Mouse (Mus musculus): ENCODE data around the gene Mdm1. TPM values are rescaled to one million over a fixed set of nuclear protein-coding genes. Genes with fewer than 3 reads are reported as not detected.
A peak's percentile ranks its signal among the peaks of the same experiment; 100 is the strongest.

Gene Mdm1
- total RNA-seq, 2 experiments from 2014 or later: 13.2 to 15.2 TPM

DNA sequence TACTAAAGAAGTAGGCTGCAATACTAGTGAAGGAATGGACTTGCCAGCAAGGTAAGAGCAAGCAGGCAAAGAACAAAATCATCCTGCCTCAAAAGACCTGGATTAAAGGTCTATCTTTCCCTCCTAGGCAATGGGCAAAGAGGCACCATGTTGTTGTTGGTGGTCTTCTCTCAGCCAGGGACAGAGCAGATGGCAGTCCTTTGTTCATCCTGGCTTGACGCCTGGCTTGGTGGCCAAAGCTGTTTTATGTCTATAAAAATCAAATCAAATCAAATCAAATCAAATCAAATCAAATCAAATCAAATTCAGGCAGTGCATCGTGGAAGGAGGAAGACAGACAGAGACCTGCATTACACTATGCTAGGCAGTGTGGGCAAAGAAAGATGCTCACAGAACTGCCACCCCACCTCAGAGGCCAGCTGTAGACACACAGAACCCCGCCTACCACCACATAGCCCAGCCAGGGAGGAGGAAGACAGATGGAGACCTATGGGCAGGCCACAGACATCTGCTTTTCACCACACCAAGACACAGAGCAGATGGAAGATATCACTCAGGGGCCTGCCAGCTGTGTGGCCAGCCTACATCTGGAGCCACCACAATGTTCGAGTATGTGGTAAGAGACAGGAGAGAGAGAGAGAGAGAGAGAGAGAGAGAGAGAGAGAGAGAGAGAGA, 74.2 kb downstream of the Mdm1 start:
- DNase-seq (ENCODE audit: low spot score in 2 of 2): peak; percentile 9 to 17

Other genes with a start within 250 kb of the Mdm1 start
- gene Il22, start 63.1 kb downstream of the Mdm1 start, total RNA-seq (2021): not detected
- gene Gm32717, start 99.0 kb downstream of the Mdm1 start, total RNA-seq (2021): under 1 TPM; 0.69 to 0.78 TPM
- gene Gm32802, start 116.9 kb downstream of the Mdm1 start, total RNA-seq (2021): under 1 TPM; 0.69 to 0.78 TPM
- not detected for gene Iltifb, start 153.2 kb downstream of the Mdm1 start, total RNA-seq (2021)
- gene Gm9040, start 185.2 kb downstream of the Mdm1 start, total RNA-seq (2021): not detected
- gene Gm9044, start 190.6 kb downstream of the Mdm1 start, total RNA-seq (2021): not detected
- gene Gm9045, start 196.0 kb downstream of the Mdm1 start, total RNA-seq (2021): not detected
- gene Gm9046, start 201.4 kb downstream of the Mdm1 start, total RNA-seq (2021): not detected
- gene Gm9048, start 206.9 kb downstream of the Mdm1 start, total RNA-seq (2021): not detected
- gene Gm9049, start 212.3 kb downstream of the Mdm1 start, total RNA-seq (2021): not detected